Mouse (Mus musculus): Measurements from ENCODE around the gene Fgb. TPM values are rescaled to one million over a fixed set of nuclear protein-coding genes. Genes with fewer than 3 reads are reported as not detected.
A peak's percentile ranks its signal among the peaks of the same experiment; 100 is the strongest.

The Fgb gene
- total RNA-seq, 4 experiments from 2014 or later, result not detected

DNA sequence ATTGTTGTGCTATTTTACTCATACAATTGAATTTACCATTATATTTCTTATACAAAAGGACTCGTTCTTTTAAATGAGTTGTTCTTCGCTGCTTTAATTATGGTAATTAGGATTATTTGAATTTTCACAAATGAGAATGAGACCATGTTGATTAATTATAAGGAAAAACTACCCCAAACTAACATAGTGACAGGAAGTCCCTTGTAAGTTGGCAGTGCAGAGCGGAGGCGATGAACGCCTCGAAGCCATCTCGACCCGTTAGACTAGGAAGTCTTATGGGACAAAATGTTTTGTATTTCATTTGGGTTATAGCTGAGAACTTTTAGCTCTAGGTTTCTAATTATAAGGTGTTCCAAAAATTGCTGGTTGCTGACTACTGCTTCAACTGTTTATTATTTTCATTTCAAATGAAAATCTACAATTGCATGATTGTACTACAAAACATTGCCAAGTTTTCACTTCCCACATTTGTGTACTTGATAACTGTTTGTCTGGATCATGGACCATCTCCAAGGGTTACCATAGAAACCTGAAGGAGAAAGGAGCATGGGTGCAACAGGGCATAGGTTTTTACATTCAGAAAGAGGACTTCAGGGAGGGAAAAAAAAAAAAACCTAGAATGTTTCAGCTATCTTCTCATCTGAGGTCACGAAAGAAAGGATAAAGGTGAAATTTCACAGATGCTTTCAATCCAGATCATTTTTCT is 22.0 kb downstream of the Fgb start:
- DNase-seq (ENCODE audit: low spot score in 2 of 2), result no peak

DNA sequence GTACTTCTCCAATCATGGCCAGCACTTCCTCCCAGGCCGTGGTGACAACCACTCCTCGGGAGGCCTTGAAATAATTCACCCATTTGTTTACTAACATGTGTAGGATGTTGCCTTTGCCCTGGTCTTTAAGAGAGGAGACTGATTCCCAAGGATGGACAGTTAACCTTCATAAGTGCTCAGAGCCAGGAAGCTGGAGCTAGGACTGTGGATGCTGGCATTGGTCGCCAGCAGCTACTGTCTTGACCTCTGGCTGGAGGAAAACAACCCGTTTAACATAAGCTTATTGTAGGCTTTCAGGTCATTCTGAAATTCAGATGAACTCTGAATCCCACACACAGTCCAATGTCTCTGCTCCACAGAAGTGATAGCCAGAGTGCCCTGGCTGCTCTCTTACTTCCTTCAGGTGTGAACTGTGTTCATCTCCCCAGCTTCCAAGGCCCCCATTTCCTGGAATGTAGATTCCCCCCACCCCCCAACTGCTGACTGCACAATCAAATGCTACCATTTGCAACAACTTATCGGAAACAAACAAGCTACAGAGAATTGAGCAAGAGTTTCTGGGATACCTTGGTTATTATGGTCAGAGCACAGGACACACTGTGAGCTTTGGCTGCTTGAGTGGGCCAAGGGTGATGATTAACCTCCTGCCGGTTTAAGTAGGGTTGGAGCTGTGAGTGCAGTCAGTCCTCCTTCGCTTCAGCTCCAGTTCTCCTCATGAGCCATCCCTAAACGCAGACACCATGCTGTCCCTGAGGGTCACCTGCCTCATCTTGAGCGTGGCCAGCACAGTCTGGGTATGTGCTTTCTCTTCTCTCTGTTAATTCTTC is 24.0 kb downstream of the Fgb start, which contains the start of gene Fga:
TSS of gene Fga (plus strand) at position 602 of the 827 bp plus-strand sequence.
- no peak for DNase-seq (ENCODE audit: low spot score in 2 of 2)

DNA sequence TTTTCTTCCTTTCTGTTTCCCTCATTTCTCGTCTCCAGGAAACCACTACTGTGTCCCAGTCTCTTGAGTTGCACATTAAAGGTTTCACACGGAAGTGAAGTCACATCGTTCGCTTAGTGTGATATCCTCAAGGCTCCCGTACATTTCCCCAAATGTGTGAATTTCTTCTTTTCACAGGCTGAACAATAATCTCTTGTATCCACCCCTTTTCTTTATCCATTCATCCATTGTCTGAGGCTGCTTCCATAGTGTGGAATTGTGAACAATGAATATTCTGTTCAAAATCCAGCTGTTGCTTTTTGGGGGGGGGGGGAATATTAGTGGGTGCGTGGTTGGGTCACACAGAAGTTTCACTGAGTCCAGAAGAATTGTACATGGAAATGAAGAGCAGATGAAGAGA is 24.6 kb downstream of the Fgb start:
- DNase-seq (ENCODE audit: low spot score in 2 of 2), result no peak

DNA sequence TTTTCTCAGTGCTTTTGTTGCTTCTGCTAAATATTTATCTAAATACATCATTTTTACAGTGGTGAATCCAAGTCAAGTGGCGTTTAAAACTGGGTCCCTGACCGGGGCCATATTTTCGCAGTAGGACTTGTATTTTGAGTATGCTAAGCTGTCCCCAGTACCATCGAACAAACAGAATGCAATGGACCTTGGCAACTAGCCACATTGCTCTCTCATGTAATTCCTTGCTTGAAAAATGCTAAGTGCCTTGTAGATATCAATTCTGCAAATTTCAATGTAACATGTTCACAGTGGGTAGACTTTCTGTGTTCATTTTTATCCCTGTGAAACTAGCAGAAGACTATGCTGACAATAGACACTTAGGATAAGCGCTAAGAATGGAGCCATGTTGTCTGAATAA is 28.5 kb downstream of the Fgb start:
- DNase-seq (ENCODE audit: low spot score in 2 of 2), result no peak

DNA sequence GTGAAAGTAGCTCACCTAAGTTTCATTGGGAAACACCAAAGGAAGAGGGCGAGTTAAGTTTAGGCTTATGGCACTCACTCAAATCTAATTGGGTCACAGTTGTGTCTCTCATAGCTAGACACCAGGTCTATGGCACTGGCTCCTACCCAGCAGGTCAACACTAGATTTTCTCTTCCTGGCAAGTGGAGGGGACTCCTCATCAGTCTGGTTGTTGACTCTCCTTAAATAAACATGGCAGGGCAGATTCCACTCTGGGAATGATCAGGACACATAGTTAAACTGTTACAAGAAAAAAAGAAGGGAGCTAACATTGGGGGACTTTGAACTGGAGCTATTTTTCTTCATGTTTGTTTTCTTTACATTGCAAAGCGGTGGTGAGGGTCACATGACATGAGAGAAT is 29.3 kb downstream of the Fgb start:
- DNase-seq (ENCODE audit: low spot score in 2 of 2), result no peak

DNA sequence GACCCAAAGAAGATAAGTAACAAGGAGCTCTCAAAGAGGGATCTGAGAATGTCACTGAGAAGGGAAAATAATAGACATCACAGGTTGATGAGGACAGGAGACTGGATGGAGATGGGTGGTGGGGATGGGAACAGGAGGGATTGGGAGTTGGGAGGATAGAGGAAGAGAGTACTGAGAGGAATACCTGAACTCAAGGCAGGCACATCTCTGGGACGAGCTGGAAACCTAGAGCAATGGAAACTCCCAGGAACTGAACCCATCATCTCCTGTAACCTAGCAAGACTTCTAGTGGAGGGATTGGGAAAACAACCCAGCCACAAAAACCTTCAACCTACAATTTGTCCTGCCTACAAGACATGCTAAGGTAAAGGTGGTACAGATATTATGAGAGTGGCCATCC is 33.4 kb downstream of the Fgb start:
- no peak for DNase-seq (ENCODE audit: low spot score in 2 of 2)

DNA sequence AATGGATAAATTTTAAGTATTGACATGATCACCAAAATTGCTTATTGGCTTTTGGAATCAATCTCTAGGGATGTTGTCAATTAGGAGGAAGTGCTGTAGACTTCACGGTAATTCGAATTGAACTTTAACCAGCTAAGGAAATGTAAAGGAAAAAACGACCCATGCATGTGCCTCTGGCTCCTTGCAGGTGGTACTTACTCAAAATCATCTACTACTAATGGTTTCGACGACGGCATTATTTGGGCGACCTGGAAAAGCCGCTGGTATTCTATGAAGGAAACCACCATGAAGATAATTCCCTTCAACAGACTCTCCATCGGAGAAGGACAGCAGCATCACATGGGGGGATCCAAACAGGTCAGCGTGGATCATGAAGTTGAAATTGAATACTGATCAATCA is 35.7 kb downstream of the Fgb start:
- DNase-seq (ENCODE audit: low spot score in 2 of 2), result no peak

DNA sequence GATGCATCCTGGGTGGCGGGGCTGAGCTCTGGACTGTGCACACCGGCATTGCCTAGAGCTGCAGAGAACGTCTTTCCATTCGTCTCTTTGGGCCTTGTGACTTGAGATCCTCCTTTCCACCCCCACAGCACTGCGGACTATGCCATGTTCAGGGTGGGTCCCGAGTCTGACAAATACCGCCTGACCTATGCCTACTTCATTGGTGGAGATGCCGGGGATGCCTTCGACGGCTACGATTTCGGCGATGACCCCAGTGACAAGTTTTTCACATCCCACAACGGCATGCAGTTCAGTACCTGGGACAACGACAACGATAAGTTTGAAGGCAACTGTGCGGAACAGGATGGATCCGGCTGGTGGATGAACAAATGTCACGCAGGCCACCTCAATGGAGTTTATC is 37.0 kb downstream of the Fgb start:
- DNase-seq (ENCODE audit: low spot score in 2 of 2), result no peak

DNA sequence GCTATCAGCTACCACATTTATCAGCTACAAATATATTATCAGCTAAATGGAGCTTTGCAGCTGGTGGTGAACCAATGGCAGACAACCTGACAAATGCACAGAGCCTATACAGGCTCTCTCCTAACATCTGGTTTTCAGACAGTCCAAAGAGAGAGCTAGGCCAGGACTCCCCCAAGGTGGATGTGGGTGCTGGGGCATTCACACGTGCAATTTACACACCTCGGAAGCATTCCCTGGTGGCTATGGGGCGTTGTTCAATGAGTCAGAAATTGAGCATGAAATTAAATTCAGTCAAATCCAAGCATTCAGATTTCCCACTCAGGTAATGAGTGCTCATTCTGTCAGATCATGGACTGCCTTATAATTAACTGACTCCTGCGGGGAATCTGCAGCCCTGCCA is 38.1 kb downstream of the Fgb start:
- DNase-seq (ENCODE audit: low spot score in 2 of 2), result no peak

DNA sequence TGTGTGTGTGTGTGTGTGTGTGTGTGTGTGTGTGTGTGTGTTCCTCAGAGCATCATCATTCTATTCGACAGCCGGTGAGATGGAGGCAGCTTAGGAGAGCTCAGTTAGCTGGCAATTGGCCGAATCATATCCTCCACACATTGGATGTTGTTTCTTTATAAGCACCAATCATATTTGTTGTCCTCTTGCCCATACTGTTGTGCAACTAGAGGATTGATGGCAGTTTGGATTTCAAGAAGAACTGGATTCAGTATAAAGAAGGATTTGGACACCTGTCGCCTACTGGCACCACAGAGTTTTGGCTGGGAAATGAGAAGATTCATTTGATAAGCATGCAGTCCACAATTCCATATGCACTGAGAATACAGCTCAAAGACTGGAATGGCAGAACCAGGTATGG is 38.5 kb downstream of the Fgb start:
- DNase-seq (ENCODE audit: low spot score in 2 of 2), result no peak

DNA sequence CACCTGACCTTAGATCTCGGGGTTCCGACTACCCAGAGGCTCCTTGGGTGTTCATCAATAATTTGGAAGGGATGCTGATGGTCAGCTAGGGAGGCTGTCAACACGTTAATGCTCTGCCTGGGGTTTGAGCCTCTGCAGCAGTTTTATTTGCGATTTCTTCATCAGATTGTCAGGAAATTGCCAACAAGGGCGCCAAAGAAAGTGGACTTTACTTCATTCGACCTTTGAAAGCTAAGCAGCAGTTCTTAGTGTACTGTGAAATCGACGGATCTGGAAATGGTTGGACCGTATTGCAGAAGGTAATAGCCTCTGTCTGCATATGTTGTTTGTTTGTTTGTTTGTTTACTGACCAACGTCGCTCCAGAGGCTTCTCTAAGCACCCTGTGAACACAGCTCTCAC is 39.4 kb downstream of the Fgb start:
- no peak for DNase-seq (ENCODE audit: low spot score in 2 of 2)

DNA sequence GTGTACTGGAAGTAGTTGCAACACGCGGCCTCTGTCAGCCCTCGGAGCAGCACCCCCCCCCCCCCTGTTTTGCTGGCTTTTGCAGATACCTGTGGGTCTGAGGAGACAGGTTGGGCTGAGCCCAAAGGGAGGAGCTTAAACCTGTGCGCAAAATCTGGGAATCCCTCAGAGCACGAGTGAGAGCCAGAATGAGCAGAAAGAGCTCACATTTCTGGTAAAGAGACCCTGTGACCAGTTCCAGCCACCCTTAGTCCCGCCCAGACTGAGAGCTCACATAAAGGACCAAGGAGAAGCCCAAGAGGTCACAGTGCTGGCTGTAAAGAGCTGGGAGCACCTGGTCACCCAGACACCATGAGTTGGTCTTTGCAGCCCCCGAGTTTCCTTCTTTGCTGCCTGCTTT is 42.1 kb downstream of the Fgb start, which contains the start of gene Fgg:
TSS of gene Fgg (plus strand) at position 168 of the 400 bp plus-strand sequence.
- no peak for DNase-seq (ENCODE audit: low spot score in 2 of 2)

DNA sequence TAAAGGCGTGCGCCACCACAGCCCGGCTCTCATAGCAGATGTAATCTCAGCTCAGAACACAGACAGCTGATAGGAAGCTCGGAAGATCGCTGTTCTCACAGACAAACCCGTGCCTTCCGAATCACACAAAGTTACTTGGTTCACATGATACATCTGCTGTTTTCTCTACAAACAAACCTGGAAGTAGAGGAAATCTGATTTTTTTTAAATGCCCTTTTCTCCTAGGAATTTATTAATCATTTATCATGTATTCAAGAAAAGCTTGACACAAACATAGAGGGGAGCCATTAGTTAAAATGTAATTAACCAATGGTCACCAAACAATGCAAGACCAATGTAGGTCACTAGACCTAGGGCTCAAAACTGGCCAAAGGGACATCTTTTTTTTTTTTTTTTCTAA is 44.9 kb downstream of the Fgb start:
- no peak for DNase-seq (ENCODE audit: low spot score in 2 of 2)

DNA sequence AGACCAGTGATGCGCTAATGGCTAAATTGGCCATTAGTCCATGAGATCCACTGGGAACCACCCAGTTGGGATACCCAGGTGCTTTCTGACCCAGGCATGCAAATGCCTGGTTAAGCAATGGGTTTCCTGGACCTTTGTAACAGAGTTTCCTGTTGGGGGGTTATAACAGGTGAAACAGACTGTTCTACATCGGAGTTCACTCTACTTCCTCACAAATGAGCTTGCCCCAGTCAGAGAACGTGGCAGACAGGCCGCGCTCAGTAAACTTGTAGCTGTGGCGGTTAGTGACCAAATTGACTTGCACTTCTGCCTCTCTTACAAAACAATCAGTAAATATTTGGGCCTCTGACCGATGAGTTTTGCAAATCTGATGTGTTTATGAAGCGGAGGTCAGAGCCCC is 46.6 kb downstream of the Fgb start:
- no peak for DNase-seq (ENCODE audit: low spot score in 2 of 2)

DNA sequence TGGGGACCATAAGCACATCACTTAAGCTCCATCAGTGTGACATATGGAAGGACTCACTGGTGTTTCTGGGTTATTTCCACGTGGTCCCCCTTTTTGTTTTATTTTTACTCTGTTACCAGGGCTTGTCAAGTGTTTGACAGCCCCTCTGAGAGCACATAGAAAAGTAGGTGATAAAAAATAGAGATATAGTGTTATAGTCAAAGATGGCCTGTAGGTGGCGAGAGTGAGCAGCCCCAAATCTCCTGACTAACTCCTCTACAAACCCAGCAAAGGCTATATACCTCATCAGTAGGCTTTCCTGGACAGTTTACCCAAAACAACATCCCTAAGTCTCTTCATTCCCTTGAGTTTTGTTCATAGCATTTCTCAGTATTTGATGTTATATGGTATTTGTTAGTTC is 47.5 kb downstream of the Fgb start:
- no peak for DNase-seq (ENCODE audit: low spot score in 2 of 2)

DNA sequence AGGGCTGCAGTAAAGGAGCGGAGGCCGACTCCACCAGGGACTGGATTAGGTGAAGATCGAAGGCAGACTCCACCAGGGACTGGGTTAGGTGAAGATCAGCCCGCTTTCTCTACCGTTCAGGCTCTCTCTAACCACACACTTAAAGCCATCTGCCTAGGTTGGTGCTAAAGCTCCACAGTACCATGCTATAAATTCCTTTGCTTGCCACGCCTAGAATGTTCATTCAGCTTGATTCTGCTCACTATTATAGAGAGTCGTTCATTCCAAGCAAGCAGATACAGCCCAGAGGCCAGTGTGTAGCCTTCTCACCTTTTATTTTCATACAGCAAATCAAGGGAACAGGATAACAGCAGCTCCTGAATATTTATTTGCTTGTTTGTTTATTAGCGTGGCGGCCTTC is 49.7 kb downstream of the Fgb start:
- no peak for DNase-seq (ENCODE audit: low spot score in 2 of 2)

DNA sequence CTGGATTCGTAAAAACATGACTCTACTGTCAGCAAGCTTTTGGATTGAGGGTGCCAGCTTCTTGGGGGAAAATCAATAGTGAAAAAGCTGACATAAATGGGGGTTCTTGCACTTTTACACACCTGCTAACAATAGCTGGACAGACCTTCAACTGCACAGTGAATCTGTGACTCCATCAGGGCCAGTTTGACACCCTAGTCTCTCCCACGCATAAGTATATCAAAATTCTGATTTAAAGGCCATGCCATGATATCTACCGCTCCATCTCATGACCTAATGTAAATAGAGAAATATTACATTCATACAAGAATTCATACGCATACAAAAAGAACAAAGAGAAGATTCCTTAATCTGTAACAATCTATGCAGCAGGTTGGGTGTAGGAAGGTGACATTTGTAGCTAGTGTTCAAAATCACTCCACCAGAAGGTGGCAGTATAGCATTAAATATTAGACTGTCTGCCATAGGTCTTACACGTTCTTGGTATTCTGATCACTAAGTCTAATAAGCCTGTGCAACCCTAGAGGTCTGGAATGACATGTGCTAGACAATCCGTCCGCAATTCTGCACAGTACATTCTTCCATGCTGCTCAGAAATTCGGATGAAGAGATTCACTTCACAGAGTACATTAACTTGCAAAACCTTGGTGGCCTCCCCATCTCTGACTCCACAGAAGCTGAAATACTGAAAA is 50.7 kb downstream of the Fgb start:
- peak in 1 of 2 experiments; percentile 6 for DNase-seq (ENCODE audit: low spot score in 2 of 2)

DNA sequence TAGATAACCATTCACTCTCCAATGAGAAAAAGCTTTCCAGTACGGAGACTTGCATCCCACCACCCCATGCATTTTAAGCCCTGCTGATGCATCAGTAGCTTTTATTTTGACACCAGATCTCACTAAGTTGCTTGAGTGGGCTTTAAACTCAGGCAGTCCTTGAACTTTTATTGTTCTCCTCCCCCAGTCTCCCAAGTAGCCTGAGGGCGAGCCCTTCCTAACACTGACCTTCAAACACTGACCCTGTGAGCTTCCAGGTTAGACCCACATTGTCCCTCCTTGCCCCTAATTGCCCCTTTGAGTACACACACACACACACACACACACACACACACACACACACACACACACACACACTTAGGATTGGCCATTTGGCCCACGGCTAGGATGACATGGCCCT is 53.0 kb downstream of the Fgb start:
- DNase-seq (ENCODE audit: low spot score in 2 of 2), result no peak

DNA sequence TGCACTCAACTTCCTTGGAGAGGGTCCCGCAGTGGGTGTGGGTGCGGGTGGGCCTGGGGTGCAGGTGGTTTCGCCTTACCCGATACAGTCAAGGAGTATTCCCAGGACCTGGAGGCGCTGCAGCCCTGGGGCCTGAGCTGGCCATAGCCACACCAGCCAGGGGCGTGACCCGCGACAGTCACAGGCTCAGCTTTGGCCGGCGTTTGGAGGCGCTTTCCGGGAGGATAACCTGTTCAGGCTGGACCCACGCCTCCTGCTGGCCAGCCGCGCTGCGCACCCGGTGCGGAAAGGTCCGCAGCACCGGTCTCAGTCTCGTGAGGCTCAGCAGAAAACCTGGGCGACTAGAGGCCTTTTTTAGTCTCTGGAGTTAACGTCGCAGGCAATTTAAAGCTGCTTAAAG is 54.3 kb downstream of the Fgb start:
- no peak for DNase-seq (ENCODE audit: low spot score in 2 of 2)

DNA sequence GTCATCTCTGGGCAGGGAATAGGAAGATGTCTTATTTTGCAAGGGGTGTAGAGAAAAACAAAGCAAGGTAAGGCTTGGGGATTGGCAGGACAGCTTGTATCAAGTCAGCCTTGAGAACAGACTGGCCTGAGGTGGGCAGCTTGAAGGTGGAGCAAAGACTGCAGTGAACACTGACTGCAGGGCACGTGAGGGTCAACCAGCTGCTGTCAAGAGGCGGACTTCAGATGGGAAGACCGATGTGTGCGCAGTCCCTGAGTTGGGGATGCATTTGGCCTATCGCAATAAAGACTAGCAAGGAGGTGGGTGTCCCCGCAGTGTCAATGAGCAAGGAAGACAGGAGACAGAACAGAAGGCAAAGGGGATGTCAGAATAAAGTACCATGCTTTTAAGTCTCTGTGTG is 56.7 kb downstream of the Fgb start:
- no peak for DNase-seq (ENCODE audit: low spot score in 2 of 2)

DNA sequence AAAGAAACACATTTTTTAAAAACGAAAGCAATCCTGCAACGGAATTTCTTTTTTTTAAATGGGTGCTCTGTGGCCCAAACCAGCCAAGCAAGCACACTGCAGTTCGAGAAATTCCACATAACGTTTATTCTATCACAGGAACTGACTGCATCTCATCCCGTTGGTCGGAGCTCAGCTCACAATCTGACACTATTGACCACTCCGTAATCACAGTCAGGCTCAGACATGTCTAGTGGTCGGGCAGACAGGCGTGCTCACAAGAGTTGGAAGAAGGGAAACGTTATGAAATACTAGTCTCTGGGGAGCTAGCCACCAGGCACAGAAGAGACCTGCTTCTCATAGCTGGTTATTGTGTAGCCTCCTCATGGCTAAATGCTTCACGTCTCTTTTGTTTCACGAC is 57.7 kb downstream of the Fgb start:
- DNase-seq (ENCODE audit: low spot score in 2 of 2), result no peak

Data from left cerebral cortex, adult 8-10 months (tissue).